Mouse (Mus musculus) ES-CJ7 (cell line): ENCODE measurements at regions not wholly inside any gene's neighbourhood (a gene's known extent, or its start where the extent isn't known, plus 50 kb on each side); places are given as distances from the start of the nearest gene placed in this dataset.

Source experiments
- DNase-seq: peaks from one replicate; pipeline ENCODE4 v3.0.0; 2011; ENCODE audit warnings: low read depth, low spot score

DNA sequence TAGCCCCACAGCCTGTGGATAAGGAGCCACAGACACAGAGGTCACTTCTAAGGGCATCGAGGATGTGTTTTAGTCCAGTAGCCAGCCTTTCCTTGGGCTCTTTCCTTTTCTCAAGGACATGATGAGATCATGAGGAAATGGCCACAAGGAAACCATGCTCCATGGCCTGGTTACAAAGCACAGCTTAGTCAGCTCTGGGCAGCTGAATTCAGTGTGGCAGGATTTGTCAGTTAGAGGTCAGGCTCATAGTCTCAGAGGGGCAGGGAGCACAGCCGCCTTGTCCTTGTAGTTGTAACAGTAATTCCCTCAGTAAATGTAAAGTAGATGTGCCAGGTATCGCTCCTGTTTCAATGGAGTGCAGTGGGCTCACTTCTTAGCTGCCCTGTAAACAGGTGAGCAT is 111.7 kb upstream of the Vangl1 start:
- DNase-seq: no peak

DNA sequence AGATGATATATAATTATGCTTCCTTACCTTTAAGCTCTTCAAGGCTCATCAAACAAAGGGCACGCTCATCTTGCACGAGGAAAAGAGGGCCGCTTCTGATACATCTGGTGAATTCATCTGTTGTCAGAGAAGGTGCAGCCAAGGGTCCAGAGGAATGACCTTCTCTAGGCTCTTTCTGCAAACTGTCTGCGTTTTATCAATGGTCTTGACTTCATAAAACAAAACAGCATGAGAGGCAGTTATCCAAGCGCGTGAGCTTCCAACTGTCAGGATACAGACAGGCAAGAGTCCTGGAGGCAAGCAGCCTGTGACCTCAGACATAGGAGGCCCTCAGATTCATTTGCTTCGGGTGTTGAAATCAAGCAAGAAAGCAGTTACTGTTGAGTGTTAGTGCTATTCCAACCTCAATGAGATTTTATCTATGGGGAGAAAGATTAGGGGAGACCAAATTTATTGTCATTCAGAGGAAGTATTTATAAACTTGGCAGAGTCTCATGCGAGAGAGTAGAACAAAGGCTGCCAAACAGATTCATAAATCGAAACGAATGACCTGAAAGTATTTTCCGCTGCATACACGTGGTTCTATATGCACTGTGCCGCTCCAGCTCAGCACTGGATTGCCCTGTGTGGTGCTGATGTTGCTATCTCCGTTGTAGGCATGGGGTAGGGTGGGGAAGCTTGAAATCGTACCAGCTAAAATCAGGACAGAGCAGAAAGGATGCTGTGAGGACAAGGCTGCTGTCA is 107.2 kb upstream of the Vangl1 start:
- no peak for DNase-seq

DNA sequence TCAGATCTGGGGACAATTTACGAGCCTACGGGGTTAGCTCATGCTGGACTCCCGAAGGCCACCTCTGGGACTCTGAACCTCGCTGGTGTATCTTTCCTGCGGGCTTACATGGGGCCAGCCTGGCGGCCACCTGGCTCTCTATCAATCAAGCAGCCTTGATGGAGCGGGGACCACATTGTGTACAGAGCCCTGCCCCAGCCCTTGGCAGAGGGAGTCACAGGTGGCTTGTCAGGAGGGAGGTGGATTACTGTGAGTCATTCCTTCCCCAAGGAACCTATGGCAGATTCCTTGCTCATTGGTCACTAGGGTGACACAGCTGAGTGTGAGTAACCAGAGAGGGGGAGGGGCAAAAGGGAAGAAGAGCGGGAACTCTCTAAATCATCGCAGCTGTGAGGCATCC is 105.8 kb upstream of the Vangl1 start:
- DNase-seq: no peak

GRCm38 (mm10) chr3:102309756-102310155 is 105.3 kb upstream of the Vangl1 start:
- peak; percentile 72 for DNase-seq

GRCm38 (mm10) chr3:102307656-102308055 is 103.2 kb upstream of the Vangl1 start:
- DNase-seq: no peak

DNA sequence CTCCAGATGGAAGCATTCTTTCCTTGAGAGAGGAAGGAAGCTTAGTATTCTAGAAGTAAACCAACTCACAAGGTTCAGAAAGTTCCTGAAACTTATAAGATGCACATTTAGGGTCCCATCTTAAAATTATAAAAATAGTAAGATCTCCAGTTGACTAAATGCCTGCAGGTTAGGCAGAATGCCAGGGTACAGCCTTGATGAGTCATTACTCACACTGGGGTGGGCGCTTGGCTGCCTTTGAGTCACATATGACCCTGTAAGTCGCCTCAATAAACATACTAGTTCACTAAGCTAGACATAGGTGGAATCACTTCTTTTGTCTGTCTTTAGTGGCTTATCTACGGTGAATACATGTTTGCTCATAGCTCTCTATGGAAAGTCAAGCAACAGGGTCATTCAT is 87.9 kb upstream of the Vangl1 start:
- no peak for DNase-seq

GRCm38 (mm10) chr3:102281983-102282382 is 77.5 kb upstream of the Vangl1 start:
- no peak for DNase-seq

- no peak for DNase-seq
Measured at GRCm38 (mm10) chr3:102276758-102277157, 72.3 kb upstream of the Vangl1 start.

DNA sequence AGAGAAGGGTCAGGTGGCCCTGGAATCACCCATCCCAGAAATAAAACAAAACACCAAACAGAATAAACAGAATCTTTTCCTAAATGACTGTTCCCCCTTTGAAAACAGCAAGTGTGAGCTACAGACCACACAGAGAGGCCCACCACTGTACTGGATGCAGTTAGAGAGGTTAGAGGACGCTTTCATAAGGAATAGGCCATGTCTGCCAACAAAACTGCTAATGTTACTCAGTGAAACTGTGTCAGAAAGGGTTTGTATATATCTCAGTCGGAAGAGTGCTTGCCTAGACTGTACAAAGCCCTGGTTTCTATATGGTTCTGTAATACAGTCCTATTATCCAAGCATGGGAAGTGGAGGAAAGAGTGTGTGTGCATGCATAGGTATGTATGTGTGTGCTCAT is 71.8 kb upstream of the Vangl1 start:
- DNase-seq: no peak

DNA sequence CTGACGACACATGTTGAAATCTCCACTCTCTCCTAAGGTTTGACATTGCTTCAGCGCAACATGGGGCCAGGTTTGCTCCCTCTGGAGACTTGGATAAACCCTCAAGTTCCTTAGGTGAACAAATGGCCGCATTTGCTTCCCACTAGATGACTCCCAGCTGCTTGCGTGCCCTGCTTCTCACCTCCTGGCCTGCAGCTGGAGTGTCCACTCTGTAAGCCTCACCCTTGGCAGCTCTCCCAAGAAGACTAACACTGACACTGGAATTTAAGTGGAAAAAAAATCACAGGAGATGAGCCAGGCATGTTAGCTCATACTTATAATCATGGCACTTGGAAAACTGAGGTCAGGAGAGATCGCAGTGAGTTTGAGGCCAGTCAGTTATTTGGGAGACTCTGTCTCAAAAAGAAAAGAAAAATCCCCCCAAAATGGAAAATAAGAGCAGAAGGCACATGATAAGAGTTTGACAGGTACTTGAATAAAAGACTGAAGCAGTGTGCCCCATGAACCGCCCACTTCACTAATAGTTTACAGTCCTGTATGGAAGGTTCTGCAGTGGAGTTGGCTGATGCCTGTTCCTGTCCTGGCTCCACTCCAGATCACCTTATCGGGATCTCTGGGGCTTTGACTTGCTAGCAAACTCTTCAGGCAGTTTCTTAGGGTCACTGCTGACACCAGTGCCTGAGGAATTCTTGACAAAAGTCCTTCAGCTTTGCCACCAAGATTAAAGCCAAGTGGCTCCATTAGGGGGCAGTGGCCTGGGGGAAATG is 70.9 kb upstream of the Vangl1 start:
- no peak for DNase-seq

- DNase-seq: no peak
Measured at GRCm38 (mm10) chr3:102270779-102271178, 66.3 kb upstream of the Vangl1 start.

GRCm38 (mm10) chr3:102270257-102270656 is 65.8 kb upstream of the Vangl1 start:
- DNase-seq: no peak

DNA sequence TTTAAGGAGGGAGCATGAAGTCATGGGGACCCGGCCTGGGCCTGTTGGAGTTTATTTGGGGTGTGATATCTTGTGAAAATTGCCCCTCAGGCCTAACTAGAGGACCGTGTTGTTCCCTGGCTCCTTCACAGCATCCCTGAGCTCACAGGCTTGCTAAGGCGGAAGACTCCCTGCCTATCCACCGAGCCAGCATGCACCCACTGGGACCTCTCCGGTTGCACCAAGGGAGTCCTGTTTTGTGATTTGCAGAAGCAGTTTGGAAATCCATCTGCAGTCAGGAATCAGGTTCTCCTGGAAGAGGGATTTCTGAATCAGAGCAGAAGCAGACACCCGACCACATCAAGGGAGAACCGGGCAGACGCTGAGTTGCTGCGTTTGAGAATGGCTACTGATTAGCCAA is 61.6 kb upstream of the Vangl1 start:
- DNase-seq: no peak

DNA sequence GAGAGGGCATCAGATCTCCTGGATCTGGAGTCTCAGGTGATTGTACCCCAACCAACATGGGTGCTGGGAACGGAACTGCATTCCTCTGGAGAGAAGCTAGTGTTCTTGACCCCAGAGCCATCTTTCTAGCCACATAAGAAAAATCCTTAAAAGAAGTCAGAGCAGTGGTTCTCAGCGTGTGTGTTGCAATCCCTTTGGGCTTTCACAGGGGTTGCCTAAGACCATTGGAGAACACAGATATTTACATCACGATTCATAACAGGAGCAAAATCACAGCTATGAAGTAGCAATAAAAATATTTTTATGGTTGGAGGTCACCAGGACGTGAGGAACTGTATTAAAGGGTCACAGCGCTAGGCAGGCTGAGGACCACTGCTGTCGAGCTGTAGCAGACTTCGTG is 60.7 kb upstream of the Vangl1 start:
- no peak for DNase-seq

DNA sequence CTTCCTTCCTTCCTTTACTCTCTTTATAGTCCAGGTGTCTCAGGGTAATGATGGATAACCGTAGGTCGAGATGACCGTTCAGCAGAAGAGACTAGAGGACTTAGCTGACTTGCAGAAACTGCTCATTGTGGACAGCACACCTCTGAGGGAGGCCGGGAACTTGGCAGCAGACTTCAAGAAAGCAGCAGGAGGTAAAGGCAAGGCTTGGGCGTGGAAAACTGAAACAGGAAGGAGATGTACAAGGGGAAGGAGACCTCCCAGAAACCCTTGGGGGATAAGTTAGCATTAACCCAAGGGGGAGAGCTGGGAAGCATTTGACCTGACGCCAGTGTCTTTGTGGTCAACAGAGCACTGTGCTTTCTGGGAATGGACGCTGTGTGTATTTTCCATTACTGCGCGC is 58.8 kb upstream of the Vangl1 start:
- peak; percentile 63 for DNase-seq

- DNase-seq: no peak
Measured at GRCm38 (mm10) chr3:102262665-102263064, 58.2 kb upstream of the Vangl1 start.

DNA sequence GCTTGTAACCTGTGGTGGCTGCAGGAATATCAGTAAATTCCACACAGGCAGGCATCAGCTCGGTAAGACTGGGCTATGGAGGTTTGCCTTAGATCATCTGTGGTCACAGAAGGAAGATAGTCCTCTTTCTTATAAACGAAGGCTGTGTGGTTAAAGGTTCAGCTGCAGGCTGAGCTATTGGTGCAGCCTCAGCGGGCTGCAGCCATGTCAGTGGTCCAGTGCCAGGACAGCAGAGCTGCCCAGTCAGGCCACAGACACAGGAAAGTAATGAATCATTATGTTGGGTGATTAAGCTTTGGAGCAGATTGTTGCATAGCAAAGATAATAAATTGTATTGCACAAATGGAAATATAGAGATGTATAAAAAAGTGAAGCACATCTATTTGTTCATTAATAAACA is 57.0 kb upstream of the Vangl1 start:
- no peak for DNase-seq
